Mouse (Mus musculus): ENCODE data around the gene Pard3b.
A peak's percentile ranks its signal among the peaks of the same experiment; 100 is the strongest.

The Pard3b gene

DNA sequence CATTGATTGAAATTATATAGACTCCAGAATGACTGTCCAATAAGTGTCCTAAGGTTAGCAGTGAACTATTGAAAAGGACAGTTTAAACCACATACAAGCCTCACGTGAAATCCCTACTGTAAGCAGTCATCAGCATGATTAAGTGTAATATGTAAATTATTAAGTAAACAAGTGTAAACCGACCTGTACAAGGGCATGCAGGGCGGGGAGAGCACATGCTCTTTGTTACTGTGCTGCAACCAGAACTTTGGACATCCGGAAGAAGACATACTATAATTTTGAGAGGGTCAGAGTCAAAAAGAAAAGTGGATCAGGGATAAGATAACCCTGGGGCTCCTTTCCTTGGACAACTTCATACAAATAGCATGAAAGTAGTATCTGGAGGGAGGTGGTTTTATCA is 749.4 kb downstream of the Pard3b start:
- DNase-seq (ENCODE audit: low spot score) = no peak

DNA sequence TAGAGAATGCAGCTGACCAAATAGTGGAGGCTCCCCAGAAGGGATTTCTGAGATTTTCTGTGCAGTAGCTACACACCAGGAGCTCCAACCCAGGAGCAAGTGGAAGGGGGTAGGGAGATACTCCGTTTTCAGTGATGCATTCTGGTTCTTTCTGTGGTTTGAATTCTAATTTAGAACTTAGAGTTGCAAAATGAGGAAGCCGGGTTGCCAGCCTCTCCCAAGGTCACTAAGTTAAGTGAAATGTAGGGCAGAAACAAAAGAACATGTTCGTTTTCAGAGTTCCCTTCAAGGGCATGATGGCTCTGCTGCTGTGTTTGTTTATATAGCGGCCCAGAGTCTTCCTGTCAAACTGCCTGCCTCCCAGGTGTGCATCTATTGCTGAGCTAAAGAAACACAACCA is 754.2 kb downstream of the Pard3b start:
- no peak for DNase-seq (ENCODE audit: low spot score)

DNA sequence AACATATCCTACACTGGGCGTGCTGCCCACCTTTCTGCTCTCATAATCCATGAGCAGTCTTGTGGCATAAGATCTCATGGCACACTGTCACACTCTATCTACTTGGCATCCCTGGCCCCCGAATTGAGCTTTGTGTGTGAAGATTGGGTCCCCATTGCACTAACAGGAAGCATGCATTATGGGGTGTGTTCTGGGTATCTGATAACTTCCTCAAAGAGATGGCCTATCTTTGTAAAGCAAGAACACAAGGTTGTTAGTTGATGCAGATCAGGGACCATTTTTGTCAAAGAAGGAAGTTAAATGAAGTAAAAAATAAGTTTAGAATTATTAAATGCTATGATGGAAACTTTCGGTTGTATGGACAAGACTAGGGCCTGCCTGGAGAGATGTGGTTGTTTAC is 755.9 kb downstream of the Pard3b start:
- DNase-seq (ENCODE audit: low spot score) = no peak

DNA sequence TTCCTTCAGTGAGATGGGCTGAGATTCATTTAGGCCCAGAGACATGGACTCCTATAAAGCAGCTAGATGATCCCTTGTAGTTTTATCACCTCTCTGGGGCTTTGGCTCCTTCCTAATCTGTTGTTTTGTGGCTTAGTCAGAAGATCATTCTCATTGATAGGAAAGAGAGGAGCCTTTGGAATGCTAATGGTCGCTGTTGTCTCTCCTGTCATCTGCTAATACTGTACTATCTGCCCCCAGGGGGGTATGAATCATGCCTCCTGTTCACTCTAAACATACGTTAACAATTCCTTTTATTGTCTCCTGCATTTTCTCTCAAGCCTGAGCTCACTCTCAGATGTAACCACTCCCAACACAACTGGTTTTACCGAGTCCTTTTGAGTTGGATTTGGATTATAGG is 759.6 kb downstream of the Pard3b start:
- DNase-seq (ENCODE audit: low spot score) = no peak

DNA sequence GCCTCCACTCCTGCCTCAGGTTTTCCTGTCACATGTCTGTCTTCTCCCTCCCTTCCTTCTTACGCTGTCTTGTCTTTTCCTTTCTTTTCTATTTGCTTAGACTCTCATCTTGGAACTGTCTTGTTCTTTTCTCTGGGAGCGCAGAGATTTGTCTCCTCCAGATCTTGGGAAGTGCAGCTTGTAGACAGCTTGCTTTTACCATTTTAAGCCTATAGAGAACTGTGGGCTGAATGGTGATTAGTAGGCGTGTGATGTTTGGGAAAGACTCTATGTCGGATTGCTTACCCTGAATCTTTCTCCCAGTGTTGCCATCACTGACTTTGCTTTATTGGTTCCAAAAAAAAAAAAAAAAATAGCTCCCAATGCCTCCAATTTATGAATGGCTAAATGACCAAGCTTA is 760.1 kb downstream of the Pard3b start:
- DNase-seq (ENCODE audit: low spot score) = no peak

DNA sequence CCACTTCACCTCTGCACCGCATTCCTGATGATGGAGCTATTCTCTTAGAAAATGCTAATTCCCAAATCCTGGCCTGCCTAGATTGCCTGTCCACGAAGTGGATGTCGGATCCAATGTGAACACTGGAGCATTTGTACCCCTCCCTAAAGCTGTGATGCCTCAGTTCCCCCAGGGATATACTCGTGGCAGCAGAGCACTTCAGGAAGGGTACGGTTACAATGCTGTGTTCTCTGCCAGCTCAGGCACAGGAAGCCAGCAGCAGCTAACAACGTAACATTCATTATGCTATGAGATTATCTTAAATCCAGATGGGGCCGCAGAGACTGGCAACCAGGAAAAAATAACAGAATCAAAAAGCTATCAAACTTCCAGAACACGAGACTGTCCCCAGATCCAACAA is 766.4 kb downstream of the Pard3b start:
- DNase-seq (ENCODE audit: low spot score) = no peak

DNA sequence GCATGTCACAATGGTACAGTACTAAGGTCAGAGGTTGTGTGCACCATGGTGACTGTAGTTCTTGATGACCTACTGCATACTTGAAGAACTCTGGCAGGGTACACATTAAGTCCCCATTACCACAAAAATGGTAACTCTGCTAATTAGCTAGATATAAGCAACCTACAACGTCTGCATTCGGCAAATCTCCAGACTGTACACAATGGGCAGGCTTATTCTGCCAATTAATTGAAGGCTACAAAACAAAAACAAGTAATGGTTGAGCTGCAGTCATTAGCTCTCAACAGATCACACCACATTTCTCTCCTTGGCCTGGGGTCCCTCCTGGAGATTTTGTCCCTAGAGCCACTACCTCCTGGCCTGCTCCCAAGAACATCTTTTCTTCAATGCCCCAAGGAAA is 772.7 kb downstream of the Pard3b start:
- DNase-seq (ENCODE audit: low spot score) = no peak

DNA sequence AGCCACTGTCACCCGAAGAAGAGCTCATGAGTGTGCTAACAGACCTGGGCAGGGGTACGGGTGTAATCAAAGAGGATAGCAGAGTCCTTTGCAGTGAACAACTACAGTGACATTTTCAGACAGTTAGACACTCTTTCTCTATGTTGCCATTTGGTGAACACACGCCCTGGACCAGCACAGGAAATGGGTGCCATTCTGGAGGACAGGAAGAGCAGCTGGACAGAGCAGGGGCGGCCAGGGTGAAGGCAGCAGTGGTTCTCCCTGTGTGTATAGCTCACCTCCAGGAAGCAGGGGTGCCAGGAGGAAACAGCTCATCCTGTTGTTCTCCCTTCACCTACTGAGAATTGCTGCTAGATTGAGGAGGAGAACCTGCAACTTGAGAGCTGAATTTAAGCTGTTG is 773.4 kb downstream of the Pard3b start:
- no peak for DNase-seq (ENCODE audit: low spot score)

DNA sequence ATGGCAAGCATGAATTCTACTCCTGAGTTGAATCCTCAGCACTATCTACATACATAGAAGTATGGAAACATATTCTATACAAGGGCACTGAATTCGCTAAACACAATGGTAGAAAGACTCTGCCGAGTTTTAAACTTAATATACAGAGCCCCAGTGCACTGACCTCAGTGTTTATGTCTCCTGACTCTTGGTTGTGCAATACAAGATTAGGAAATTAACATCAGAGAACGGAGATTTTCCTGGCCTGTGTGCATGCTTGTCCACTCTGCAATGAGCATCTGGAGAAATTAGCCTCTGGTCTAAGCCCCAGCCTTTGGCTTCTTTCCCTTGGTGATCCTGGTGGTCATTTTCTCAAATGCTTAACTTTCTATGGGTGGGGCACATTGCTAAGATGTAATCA is 774.4 kb downstream of the Pard3b start:
- DNase-seq (ENCODE audit: low spot score) = no peak

DNA sequence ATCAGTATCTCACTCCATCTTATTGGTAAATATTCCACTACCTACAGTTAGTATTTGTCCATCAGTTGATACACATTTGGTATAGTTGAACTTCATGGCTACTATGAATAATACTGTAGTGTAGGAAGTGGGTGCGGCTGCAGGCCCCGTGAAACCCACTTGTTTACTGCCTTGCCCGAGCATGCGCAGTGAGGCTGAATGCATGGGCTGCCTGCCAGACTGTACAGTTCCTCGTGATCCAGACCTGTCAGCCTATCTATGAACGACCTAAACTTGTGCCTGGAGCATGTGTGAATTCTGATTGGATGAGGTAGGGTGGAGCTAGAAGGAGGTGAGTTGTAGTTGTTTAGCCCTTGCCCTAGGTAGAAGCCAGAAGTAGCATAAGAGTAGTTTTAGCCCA is 775.9 kb downstream of the Pard3b start:
- no peak for DNase-seq (ENCODE audit: low spot score)

DNA sequence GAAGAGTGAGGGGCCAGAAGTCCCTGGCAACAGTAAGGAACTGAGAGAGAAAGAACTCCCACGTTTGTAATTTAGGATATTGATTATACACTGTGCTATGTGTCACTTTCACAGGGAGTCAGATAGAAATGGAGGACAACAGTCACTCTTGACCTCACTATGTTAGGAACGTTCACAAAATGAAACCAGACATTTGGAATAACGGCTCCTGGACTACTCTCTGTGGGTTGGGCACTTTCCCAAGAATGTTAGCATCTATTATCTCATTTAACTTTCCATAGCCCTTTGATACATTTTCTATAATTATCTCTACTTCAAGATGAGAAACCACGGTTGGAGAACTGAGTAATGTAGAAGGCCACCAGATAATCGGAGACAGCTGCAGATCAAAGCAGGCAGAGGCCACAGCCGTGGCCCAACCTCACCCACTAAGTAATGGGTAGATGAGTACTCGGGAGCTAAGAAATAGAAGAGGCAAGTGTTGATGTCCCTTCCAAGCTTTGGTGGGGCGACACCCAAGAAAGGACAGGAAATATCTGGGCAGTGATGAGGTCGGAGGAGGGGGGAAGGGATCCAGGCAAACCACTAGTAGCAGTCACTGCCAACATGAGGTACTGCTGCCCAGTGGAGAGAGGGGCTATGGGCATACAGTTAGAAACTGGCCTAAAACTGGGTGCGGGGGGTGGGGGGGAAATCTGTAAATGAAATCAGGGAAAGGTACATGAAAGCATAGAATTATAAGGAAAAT is 778.2 kb downstream of the Pard3b start:
- DNase-seq (ENCODE audit: low spot score) = no peak

DNA sequence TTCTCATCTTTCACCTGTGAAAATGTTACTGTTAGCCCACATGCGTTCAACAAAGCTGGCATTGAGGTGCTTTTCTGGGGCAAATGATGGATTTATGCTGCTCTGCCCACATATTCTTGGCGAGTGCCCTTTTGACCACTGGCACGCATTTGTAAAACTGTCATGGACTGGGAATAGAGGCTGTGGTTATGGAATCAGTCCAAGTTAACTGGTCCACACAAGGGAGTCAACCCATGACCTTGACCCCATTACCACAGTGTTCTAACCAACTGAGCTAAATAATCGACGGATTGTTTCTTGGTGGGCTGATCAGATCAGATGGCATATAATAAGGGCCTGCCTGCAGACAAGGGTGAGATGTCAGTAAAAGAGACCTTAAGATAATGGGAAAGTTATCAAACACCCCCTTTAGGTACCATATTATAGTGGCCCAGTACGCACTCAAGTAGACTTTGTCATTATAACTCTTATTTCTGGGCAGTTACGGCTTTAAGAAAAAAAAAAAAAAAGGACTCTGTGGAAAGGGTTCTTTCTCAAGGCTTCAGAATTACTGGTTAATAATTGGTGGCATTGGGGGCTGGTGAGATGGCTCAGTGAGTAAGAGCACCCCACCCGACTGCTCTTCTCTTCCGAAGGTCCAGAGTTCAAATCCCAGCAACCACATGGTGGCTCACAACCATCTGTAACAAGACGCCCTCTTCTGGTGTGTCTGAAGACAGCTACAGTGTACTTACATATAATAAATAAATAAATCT is 784.4 kb downstream of the Pard3b start:
- DNase-seq (ENCODE audit: low spot score) = no peak

DNA sequence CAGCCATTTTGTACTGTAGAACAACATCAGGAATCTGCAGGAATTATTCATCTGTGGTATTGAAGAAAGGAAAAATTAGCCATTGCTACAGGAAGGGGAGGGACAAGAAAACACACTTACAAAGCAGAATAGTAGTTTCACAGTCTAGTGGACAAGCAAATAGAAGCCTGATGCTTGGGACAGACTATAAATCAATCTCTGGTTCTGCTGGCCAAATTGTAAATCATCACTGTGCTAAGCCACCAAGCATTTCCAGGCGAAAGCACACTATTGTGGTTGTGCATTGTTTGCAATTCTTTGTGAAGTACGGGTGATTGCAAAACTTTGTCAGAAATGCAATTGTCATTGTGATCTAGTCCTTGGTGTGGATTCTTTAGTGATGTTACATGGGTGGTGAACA is 786.7 kb downstream of the Pard3b start:
- DNase-seq (ENCODE audit: low spot score) = no peak

DNA sequence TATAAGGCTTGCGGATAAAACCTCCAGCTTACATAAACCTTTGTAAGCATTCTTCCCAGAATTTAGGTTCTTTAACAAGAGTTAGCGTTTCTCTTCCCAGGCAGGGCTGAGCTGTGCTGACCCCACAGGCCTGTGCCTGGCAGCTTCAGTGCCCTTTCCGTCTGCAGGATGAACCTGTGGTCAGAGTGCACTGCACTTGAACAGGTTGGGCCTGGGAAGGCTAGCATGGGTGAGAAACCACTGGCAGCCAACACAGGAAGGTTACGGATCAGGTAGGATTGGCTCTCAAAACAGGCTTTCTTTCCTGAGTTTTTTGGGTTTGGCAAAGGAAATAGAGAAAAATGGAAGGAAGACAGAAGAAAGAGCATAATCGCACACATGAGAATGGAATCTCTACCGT is 790.1 kb downstream of the Pard3b start:
- DNase-seq (ENCODE audit: low spot score) = no peak

DNA sequence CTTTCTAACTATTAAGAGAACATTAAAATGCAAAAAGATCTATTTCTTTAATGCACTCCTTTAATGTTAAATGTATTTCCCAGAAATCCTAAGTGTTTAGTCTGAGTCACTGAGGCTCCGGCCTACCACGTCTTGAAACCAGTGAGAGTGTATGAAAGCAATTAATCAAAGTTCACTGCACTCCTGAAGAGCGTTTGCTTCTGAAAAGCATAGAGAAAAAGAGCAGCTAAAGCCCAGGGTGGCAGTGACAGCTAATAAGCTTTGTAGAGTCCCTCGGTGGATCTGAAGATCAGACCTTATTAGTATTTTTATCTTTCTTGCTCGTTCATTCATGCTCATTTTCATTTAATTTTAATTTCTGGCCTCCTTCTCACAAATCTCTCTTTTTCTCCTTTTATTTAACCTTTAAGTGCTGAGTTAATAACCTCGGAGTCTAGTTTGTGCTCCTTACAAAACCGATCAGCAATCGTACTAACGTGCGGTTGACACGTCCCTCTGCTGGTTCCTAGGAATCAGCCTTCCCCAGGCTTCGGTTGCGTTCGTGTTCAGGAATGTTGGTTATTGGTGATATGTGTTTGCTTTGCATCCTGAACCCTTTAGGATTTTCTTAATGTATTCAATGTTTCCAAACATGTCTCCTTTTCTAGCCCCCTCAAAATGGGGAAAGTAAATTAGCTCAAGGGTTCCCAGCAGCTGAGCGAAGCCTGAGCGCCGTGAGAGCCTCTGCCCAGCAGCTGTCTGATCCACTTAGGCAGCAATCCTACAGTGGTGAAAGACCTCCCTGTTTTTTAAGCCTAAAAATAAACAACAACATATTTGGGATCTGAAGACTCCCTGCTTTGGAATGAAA is 790.9 kb downstream of the Pard3b start:
- peak; percentile 73 for DNase-seq (ENCODE audit: low spot score)

DNA sequence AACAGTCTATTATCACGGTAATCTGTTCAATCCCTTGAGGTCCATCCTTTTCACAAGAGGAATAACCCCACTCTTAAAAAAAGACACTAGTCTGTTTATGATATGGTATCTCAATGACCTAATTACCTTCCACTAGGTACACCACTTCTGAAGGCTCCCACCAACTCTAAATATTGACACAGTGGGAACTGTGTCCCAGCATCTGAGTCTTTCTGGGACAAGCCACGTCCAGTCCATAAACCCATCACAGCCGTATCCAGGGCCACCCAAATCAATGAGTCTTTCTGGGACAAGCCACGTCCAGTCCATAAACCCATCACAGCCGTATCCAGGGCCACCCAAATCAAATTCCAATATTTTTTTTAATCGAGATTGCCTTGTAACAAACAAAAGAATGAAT is 792.4 kb downstream of the Pard3b start:
- DNase-seq (ENCODE audit: low spot score) = no peak

DNA sequence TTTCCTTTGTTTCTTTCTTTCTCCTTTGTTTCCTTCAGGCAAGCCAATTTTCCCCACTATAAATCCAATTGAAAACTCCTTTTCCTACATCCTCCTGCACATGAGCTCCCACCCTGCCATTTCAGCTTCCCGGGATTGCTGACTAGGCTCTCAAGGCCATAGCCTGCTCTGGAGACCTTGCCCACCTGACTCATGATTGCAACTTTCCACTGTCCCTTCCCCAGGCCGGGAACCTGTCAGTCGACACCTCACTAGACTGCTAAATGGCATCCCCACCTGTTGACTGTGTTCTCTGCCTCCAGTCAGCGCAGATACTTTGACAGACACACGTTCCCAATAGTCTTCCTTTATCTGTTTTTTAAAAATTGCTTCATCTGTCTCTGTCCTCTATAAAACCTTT is 795.3 kb downstream of the Pard3b start:
- no peak for DNase-seq (ENCODE audit: low spot score)

DNA sequence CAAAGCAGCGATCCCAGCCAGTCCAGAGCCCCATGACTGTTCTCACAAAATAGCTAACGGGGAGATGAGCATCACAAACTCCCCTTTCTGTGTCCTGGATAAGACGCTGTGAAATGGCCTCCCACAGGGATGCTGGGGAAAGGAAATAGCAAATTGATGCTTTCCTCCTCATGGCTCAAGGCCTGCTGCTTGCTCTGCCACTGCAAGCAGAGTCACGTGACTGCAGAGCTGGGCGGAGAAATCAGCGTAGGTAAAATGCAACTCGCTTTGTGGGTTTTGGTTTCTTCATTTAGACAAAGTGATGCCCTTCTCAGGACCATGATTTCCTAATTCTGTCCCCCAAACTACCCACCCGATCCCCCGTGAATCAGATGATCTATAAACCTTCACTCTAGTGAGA is 797.2 kb downstream of the Pard3b start:
- DNase-seq (ENCODE audit: low spot score) = peak; percentile 15

DNA sequence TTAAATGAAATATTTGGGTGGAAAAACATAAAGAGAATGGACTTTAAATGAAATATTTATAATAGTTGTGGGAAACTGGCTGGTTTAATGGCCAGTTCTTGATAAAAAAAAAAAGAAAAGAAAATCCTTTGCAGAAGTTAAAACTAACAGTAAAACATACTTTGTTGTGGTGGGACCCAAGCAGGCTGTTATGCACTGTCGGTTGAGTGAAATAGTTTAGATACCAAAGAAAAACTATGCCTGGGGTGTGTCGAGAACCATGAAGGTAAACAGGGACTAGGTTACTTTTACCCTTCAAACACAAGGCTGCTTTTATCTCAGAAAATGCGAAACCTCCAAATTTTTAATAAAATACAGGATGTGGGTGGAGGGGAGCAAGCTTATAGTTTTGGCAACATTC is 797.7 kb downstream of the Pard3b start:
- DNase-seq (ENCODE audit: low spot score) = no peak

DNA sequence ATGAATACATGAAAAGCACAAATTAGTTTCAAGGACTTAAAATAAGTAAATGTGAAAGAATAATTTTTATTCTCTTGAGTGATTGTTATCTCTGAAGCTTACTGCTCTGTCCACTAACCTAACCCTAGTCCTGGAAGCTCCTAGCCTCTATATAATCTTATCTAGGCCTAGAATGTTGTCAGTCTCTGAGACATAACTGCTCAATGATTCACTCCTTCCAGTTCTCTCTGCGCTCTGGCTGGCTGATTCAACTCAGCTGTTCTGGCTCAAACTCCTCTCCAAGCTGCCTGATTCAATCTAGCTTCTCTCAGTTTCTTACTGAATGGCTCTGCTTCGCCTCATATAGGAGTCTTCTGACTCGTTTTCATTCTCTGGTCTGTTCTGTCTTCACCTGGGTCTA is 798.9 kb downstream of the Pard3b start:
- no peak for DNase-seq (ENCODE audit: low spot score)

DNA sequence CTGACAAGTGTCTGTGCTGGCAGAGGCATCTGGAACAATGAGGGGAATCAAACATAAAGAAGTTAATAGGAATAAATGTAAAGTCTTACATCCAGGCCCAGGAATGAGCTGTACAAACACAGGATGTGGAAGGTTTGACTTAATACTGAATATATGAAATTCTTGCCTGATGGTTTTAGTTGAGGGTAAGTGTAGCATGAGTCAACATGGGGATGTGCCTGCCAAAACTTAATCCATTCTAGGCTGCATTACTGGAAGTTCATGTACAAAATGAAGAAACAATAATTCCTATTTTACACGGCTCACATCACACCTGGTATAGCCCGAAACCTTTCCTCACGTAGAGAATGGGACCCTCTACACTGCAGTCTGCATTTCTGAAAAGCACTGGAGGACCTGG is 805.8 kb downstream of the Pard3b start:
- no peak for DNase-seq (ENCODE audit: low spot score)

DNA sequence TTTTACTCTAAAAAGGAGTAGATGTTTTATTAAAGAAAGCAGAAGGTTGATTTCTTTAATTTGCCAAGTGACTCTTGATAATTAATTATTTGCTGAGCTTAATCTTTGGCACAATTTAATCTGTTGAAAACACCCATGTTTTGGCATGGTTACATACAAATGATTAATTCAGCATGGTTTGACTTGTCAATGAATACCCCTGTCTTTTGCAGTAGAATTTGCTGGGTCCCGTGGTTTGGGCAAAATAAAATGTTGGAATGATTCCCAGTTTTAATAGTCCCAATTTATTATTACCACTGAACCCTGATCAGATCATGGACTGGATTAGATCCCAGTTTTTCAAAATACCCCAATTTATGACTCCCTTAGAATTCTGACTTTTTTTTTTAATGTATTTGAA is 808.2 kb downstream of the Pard3b start:
- DNase-seq (ENCODE audit: low spot score) = no peak
